Mouse (Mus musculus): ENCODE measurements around the gene Son.
"Not testable (repeated sequence)": the region's sequence is repeated elsewhere in the genome, so short reads cannot be mapped to it uniquely, and the experiment has no call there.

Gene Son

GRCm38 (mm10) chr16:91639161-91639560, 8.1 kb upstream of the Son start:
- no peak for DNase-seq (ENCODE audit: low spot score in 2 of 2)

GRCm38 (mm10) chr16:91639636-91640035, 7.7 kb upstream of the Son start:
- no peak for DNase-seq (ENCODE audit: low spot score in 2 of 2)

GRCm38 (mm10) chr16:91640171-91640570, 7.1 kb upstream of the Son start:
- no peak for DNase-seq (ENCODE audit: low spot score in 2 of 2)

GRCm38 (mm10) chr16:91644901-91645300, 2.4 kb upstream of the Son start:
- DNase-seq (ENCODE audit: low spot score in 2 of 2): no peak

- not testable (repeated sequence) for DNase-seq (ENCODE audit: low spot score in 2 of 2)
Measured at GRCm38 (mm10) chr16:91645420-91645819, 1.9 kb upstream of the Son start.

GRCm38 (mm10) chr16:91645995-91646602, 1.2 kb upstream of the Son start:
- DNase-seq (ENCODE audit: low spot score in 2 of 2): peak; percentile 42 to 50

- peak; percentile 95 for DNase-seq (ENCODE audit: low spot score in 2 of 2)
Measured at GRCm38 (mm10) chr16:91646681-91647419, 456 bp upstream of the Son start, which contains the start of gene Gart. TSS of gene Gart (minus strand) at chr16:91646952.

GRCm38 (mm10) chr16:91648220-91648550, 879 bp downstream of the Son start:
- DNase-seq (ENCODE audit: low spot score in 2 of 2): peak; percentile 79 to 81

- DNase-seq (ENCODE audit: low spot score in 2 of 2): no peak
Measured at GRCm38 (mm10) chr16:91649246-91649645, 1.9 kb downstream of the Son start.

GRCm38 (mm10) chr16:91649781-91650180, 2.5 kb downstream of the Son start:
- DNase-seq (ENCODE audit: low spot score in 2 of 2): no peak

- no peak for DNase-seq (ENCODE audit: low spot score in 2 of 2)
Measured at GRCm38 (mm10) chr16:91652191-91652590, 4.9 kb downstream of the Son start.

- no peak for DNase-seq (ENCODE audit: low spot score in 2 of 2)
Measured at GRCm38 (mm10) chr16:91655285-91655684, 8.0 kb downstream of the Son start.

GRCm38 (mm10) chr16:91657285-91657684, 10.0 kb downstream of the Son start:
- DNase-seq (ENCODE audit: low spot score in 2 of 2): no peak

- no peak for DNase-seq (ENCODE audit: low spot score in 2 of 2)
Measured at GRCm38 (mm10) chr16:91658471-91658870, 11.2 kb downstream of the Son start.

GRCm38 (mm10) chr16:91659798-91660197, 12.5 kb downstream of the Son start:
- DNase-seq (ENCODE audit: low spot score in 2 of 2): no peak

- no peak for DNase-seq (ENCODE audit: low spot score in 2 of 2)
Measured at GRCm38 (mm10) chr16:91661397-91661796, 14.1 kb downstream of the Son start.

- no peak for DNase-seq (ENCODE audit: low spot score in 2 of 2)
Measured at GRCm38 (mm10) chr16:91662336-91662735, 15.0 kb downstream of the Son start.

GRCm38 (mm10) chr16:91663795-91664194, 16.5 kb downstream of the Son start:
- no peak for DNase-seq (ENCODE audit: low spot score in 2 of 2)

- no peak for DNase-seq (ENCODE audit: low spot score in 2 of 2)
Measured at GRCm38 (mm10) chr16:91674500-91674899, 27.2 kb downstream of the Son start.

GRCm38 (mm10) chr16:91678147-91678911, 31.0 kb downstream of the Son start:
- DNase-seq (ENCODE audit: low spot score in 2 of 2): no peak

- DNase-seq (ENCODE audit: low spot score in 2 of 2): no peak
Measured at GRCm38 (mm10) chr16:91680656-91681055, 33.4 kb downstream of the Son start.

GRCm38 (mm10) chr16:91685526-91685925, 38.2 kb downstream of the Son start:
- peak; percentile 66 to 74 for DNase-seq (ENCODE audit: low spot score in 2 of 2)

GRCm38 (mm10) chr16:91686369-91686768, 39.1 kb downstream of the Son start:
- DNase-seq (ENCODE audit: low spot score in 2 of 2): no peak

All from spleen, postnatal 36 days (tissue).